Mouse (Mus musculus) adrenal gland, adult 8-10 months (tissue): ENCODE measurements at regions not wholly inside any gene's neighbourhood (a gene's known extent, or its start where the extent isn't known, plus 50 kb on each side); places are given as distances from the start of the nearest gene placed in this dataset.

ENCODE experiments used
- DNase-seq: peaks from one replicate; pipeline ENCODE4 v3.0.0; 2022

DNA sequence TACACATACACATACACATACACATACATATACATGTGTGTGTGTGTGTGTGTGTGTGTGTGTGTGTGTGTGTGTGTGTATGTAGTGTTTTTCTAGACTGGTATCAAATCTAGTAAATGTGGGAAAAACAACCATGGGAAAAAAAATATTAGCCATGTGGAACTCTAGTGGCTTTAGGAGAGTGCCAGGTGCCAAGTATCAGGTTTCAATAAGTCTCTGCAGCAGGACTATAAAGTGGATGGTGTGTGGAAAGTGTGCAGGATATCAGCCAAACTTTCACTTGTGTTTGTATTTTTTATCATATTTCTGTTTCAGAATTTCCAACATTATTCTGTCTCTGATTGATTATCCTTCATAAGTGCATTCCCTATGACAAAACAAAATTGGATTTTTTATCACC is 653.3 kb upstream of the Fam98a start:
- no peak for DNase-seq

DNA sequence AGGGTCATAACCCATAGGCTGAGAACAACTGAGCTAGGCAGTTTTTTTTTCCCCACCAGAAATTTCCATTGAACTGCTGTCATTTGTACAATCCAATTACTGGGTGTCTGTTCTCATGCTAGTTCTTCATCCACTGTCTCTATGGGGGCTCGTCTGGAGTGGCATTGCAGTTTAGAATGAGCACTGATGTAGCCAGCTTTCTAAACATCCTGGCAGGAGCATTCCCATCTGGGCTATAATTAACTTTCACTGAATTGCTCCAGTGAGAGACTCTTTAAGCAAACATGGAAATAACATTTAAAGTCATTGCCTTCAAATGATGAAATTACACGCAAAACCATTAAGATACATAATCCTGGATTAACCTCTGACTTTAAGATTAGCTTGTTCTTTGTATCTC is 633.1 kb upstream of the Fam98a start:
- DNase-seq: no peak

DNA sequence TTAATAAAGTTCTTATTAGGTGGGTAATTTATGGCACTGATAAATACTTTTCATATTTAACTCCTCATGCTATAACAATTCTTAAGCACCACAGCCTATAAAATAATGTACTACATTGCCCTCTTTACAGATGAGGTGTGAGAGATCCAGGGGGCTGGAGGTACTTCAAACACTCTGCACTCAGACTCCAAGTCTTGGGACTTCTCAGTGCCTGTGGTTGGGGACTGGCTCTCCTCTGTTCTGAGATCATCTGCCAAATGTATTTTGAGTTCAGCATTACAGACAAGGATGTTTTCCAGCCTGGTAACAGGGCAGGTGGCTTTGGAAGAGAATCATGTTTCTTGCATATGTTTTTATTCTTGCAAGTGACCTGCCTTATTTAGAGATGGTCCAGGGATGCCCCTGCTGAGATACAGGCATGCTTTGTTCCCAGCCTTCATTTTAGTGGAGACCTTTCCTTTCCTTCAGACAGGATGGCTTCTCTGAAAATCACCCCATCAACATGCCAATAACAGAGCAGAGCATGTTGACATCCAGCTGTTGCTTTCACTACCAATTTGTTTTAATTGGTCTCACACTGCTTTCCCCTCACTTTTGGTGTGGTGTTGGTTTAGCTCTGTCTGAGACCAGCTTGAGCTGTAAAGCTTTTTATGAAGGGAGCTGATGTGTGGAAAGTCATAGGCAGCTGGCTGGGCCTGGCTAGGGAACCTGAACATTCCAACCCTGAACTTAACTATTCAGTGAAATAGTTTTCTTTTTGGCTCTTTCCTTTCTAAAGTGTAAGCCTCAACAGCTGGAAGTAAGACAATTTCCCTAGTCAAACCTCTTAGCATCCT is 585.1 kb upstream of the Fam98a start:
- DNase-seq: no peak

DNA sequence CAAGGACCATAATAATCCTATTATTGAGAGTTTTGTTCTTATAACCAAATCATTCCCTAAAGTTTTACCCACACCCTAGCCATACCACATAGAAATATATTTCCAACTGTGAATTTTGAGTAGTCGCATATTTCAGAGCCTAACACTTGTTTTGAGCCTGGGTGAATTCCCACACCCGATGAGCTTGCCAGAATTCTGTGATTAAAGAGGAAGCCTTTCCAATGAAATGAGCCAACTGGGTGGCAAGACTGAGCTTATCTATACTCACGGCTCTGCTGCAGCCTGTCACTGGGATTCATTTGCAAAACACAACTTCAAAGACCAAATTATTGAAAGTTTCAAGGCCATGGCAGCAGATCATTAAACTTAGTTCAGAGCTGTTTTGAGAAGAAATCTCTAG is 582.3 kb upstream of the Fam98a start:
- DNase-seq: no peak

- DNase-seq: no peak
Measured at GRCm38 (mm10) chr17:76125260-76125659, 573.5 kb upstream of the Fam98a start.

- DNase-seq: no peak
Measured at GRCm38 (mm10) chr17:76111315-76112195, 559.8 kb upstream of the Fam98a start.

GRCm38 (mm10) chr17:76110856-76111255 is 559.1 kb upstream of the Fam98a start:
- no peak for DNase-seq

DNA sequence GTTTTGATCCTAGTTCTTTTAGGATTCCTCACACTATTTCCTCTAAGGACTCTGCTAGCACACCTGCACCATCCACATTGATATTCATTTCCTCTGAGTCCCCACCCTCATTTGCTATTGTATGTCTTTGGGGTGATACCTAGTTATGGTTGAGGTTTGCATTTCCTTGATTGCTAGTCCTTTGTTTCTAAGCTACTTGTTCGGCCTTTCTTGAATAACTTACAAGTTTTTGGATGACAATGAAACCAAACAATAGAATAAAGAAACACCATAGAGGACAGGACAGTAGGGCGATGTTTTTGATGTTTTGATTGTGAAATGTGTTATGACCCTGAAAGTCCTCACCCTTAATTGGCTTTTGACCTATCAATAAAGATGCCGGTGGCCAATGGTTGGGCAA is 531.8 kb upstream of the Fam98a start:
- no peak for DNase-seq

GRCm38 (mm10) chr17:76081780-76082179 is 530.0 kb upstream of the Fam98a start:
- DNase-seq: no peak

DNA sequence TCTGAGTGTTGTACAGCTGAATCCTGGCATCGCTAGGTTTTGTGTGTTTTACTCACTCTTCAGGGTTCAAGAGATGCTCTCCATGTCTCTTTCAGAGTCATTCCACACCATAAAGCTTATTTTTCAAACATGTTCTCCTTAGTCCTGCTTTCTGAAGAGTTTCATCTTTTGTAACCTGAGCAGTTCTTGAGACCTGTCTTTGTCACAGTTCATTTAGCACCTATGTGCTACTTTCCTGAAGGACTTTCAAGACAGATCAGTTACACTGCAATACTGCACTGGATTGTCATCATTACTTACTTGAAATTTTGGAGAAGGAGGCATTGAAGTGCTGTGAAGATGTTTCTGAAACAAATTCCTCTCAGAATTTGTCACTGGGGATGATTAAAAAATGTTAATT is 494.7 kb upstream of the Fam98a start:
- DNase-seq: no peak

DNA sequence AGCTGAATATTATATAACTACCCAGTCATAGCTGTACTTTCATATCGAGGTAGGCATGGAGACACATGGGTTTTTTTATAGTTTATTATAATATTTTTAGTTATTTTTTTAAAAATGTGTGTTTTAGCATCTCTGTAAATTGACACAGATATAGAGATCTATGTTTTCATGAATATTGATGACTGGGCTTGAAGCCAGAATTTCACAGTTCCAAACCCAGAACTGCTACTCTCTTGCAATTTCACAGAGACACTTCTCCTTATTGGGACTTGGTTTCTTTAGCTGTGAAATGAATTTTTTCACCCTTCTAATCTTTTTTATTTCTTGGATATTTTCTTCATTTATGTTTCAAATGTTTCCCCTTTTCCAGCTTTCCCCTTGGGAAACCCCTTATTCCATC is 481.0 kb upstream of the Fam98a start:
- DNase-seq: no peak

DNA sequence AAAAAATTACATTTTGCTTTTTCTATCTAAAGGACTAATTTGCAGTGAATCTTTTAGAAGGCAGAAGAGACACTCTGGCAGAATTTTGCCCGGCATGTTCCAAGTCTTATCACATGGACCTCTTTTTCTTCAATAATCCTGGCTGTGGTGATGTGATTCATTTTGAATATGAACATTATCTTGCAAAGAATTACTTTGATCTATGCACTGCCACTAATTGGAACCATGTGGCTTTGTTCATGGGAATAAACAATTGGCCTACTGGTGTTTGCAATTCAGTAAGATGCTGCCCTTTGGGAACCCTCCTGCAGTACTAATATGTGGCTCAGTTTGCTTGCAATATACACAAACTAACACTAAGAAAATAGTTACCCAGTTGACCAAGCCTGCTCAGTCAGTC is 456.3 kb upstream of the Fam98a start:
- no peak for DNase-seq

GRCm38 (mm10) chr17:76002836-76003235 is 451.1 kb upstream of the Fam98a start:
- no peak for DNase-seq

GRCm38 (mm10) chr17:75961371-75961770 is 409.6 kb upstream of the Fam98a start:
- no peak for DNase-seq

DNA sequence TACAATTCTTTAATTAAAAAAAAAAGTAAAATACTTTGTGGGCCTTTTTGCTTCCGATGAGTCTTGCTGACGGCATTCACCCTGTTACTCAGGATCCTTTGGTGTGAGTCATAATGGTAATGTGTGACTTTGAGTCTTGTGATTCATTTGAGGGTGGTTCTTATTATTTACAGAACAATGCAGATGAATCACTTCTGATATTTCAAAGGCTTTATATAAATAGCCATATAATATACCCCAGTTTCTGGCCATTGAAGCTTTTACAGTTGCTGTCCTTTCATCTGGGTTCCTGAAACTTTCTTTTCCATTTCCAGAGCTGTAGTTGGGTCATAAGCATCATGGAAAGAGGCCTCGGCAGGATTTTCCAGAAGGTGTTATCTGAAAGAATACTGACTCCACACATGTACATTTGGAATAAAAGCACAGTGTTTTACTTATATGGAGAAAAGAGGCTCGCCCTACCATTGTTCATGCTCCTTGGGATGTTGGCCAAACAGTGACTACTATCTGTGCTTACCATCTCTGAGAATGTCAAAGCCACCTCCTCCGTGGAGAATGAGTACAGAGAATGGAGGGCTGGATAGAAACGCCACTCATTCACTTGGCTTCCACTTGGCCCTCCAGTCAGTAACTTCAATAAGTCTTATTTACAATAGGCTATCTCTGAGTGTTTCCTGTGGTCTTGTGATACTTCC is 385.1 kb upstream of the Fam98a start:
- no peak for DNase-seq

DNA sequence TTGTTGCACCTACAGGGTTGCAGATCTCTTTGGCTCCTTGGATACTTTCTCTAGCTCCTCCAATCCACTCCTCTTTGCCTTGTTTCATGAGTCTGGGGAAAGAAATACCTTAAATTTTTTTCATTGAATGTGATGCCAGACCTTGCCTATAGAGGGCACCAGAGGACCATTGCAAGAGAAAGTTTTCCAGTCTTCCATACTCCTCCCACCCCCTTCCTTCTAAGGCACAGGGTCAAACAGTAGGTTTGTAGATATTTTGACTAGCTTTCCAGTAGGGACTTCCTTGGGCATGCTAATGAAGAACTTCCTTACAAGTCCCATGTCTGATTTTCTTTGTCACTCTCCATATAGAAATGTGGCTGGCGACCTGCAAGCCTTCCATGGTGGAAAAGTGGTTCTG is 379.3 kb upstream of the Fam98a start:
- no peak for DNase-seq

GRCm38 (mm10) chr17:75920240-75920639 is 368.5 kb upstream of the Fam98a start:
- DNase-seq: no peak

GRCm38 (mm10) chr17:75917020-75917419 is 365.3 kb upstream of the Fam98a start:
- DNase-seq: no peak

DNA sequence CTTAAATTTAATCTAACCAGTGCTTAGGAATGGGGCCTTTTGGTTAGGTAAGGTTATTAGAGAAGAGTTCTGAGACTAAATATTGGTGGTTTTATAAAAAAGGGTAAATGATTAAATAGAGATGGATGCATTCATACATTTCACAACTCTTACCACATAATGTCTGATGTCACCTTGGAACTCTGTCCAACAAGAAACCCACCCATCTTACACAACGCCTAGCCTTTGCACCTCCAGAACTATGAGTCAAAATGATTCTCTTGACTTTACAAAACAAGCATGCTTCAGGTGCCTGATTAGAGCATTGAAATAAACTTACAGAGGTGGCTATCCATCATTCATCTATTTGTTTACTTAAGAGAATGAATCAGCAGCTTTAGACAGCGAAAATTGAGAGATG is 364.8 kb upstream of the Fam98a start:
- no peak for DNase-seq

- no peak for DNase-seq
Measured at GRCm38 (mm10) chr17:75915256-75915655, 363.5 kb upstream of the Fam98a start.

- no peak for DNase-seq
Measured at GRCm38 (mm10) chr17:75907085-75907484, 355.3 kb upstream of the Fam98a start.

DNA sequence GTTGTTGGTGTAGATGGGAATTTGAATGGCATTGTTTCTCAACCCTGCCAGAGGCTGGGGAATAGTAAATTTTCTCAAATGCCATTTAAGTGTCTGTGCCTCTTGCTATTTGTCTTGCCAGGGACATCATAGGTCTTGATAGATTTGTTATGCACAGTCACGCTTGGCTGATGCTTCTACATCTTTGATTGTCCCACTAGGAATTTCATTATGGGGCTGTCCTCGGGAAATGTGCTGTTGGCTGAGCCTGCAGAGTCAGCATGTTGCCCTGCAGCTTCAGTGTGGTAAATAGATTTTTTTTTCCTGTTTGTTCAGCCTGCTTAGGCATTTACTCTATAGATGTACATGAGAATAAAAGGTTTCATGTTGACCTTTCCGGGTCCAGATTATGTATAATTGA is 354.9 kb upstream of the Fam98a start:
- no peak for DNase-seq

GRCm38 (mm10) chr17:75895436-75895835 is 343.7 kb upstream of the Fam98a start:
- DNase-seq: no peak
